Mouse (Mus musculus): Measurements from ENCODE around the gene Esyt1. TPM values are rescaled to one million over a fixed set of nuclear protein-coding genes. Genes with fewer than 3 reads are reported as not detected.
"Not testable (repeated sequence)": the region's sequence is repeated elsewhere in the genome, so short reads cannot be mapped to it uniquely, and the experiment has no call there.

Gene Esyt1
- polyA plus RNA-seq, 1 experiment from 2014 or later, result 19.1 TPM

- Histone ChIP-seq H3K4me3 (ENCODE audit: low read depth, low read length) (no peak overlapping the region), H3K27me3 (replicated peaks; ENCODE audit: control insufficient read depth, insufficient read depth, low read length) (no peaks in the 10 kb centered on the region), H3K9ac (ENCODE audit: low read depth, low read length) (no peak overlapping the region), H3K4me1 (replicated peaks; ENCODE audit: control insufficient read depth, insufficient read depth, low read length) (peaks cover 28% of the 10 kb centered on the region), H3K27ac (ENCODE audit: low read depth, low read length) (no peak overlapping the region), H3K36me3 (ENCODE audit: control insufficient read depth, insufficient read depth, low read length) (peaks cover 1% of the 10 kb centered on the region; the same call in 1 of the 2 replicates), H3K9me3 (ENCODE audit: control insufficient read depth, low read length) (no peaks in the 10 kb centered on the region), H3K4me2 (no peak overlapping the region)
- no peak for ATAC-seq (replicated peaks; ENCODE audit: low FRiP score)
- no peak for DNase-seq (ENCODE audit: low spot score)
- 61% methylated on average over 6 of the region's 6 CpGs for WGBS
Measured at GRCm38 (mm10) chr10:128496509-128497077, 29.1 kb downstream of the Esyt1 start.

DNA sequence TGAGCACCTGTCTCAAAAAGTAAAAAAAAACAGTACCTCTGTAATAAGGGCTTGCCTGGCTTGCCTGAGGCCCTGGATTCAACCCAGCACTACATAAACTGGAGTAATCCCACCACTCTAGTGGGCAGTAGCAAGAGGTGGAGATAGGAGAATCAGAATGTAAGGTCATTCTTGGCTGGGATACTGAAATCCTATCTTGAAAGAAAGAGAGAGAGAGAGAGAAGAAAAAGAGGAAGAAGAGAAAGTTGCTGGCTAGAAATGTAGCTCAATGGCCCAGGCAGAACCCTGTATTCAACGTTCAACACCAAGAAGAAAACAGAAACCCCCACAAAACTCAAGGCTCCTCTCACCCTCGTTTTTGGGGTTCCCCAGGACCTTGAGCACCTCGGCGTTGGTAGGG, 29.8 kb downstream of the Esyt1 start:
- H3K4me1 ChIP-seq (replicated peaks; ENCODE audit: control insufficient read depth, insufficient read depth, low read length), result peaks cover 33% of the 10 kb centered on the region
- H3K9me3 ChIP-seq (ENCODE audit: control insufficient read depth, low read length), result no peaks in the 10 kb centered on the region
- peak overlapping the region; percentile 22; the same call in 1 of the 2 replicates for H3K4me2 ChIP-seq
- H3K27me3 ChIP-seq (replicated peaks; ENCODE audit: control insufficient read depth, insufficient read depth, low read length), result no peaks in the 10 kb centered on the region
- no peak for ATAC-seq (replicated peaks; ENCODE audit: low FRiP score)
- DNase-seq (ENCODE audit: low spot score), result no peak
- WGBS, result 83% methylated on average over 4 of the region's 4 CpGs
- H3K27ac ChIP-seq (ENCODE audit: low read depth, low read length), result no peak overlapping the region
- no peak overlapping the region for H3K9ac ChIP-seq (ENCODE audit: low read depth, low read length)
- peaks cover 3% of the 10 kb centered on the region; the same call in 1 of the 2 replicates for H3K36me3 ChIP-seq (ENCODE audit: control insufficient read depth, insufficient read depth, low read length)
- H3K4me3 ChIP-seq (ENCODE audit: low read depth, low read length), result no peak overlapping the region

- no peak for DNase-seq (ENCODE audit: low spot score)
Measured at GRCm38 (mm10) chr10:128495270-128495669, 30.4 kb downstream of the Esyt1 start.

GRCm38 (mm10) chr10:128494667-128495245, 30.9 kb downstream of the Esyt1 start:
- H3K27me3 ChIP-seq (replicated peaks; ENCODE audit: control insufficient read depth, insufficient read depth, low read length), result no peaks in the 10 kb centered on the region
- DNase-seq (ENCODE audit: low spot score) (no peak), ATAC-seq (replicated peaks; ENCODE audit: low FRiP score) (no peak)

More at GRCm38 (mm10) chr10:128495270-128495669, 30.4 kb downstream of the Esyt1 start:
- Histone ChIP-seq H3K27ac (ENCODE audit: low read depth, low read length) (peak overlapping the region; percentile 89; the same call in 1 of the 2 replicates), H3K9me3 (ENCODE audit: control insufficient read depth, low read length) (no peaks in the 10 kb centered on the region), H3K4me1 (replicated peaks; ENCODE audit: control insufficient read depth, insufficient read depth, low read length) (peaks cover 35% of the 10 kb centered on the region), H3K4me2 (peak overlapping the region; percentile 78), H3K4me3 (ENCODE audit: low read depth, low read length) (peak overlapping the region; percentile 81), H3K9ac (ENCODE audit: low read depth, low read length) (peak overlapping the region; percentile 82), H3K27me3 (replicated peaks; ENCODE audit: control insufficient read depth, insufficient read depth, low read length) (no peaks in the 10 kb centered on the region), H3K36me3 (ENCODE audit: control insufficient read depth, insufficient read depth, low read length) (peaks cover 6% of the 10 kb centered on the region)
- ATAC-seq (replicated peaks; ENCODE audit: low FRiP score), result no peak
- 67% methylated on average over 2 of the region's 2 CpGs for WGBS

DNA sequence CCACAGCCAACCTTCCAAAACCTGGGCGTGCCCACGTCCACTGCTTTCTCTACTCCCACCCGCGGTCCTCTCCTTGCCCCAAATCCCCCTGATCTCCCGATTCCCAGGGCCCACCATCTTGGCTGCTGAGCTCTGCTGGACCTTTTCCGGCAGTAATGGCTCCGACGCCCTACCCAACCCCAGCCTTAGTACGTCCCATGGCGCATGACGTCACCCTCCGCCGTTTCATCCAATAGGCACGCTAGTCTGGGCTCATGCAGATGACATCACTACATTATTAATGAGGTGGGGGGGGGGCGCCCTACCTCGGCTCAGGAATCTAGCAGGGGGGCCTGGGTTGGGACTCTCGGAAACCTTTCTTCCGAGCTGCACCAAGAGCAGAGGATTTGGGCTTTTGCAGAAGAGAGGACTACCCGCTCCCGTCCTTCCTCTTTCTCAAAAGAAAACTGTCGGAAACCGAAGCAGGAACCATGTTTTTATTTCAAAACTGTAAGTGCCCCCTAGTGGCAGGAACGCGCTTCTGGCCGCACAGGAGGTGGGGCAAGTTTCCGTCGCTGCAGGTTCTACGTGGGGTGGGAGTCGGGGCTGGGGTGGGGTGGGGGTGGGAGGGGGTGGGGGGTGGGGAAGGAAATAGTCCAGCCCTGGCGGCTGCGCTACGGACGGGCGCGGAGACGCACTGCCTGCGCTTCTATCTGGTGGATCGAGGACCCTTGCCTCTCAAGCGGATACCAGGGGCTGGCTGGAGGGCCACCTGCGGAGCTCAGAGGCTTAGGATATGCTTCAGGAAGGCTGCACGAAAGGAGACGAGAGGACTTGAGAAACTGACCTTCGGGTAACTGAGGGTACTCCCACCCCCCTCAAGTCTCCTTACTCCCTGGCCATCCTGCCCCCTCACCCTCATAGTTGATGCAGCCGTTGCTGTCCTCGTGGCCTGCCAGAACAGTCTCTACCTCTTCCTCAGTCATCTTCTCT, 31.7 kb downstream of the Esyt1 start, which contains the start of gene Myl6:
Gene Myl6 (minus strand): TSS at position 451 of the 972 bp plus-strand sequence.
- Histone ChIP-seq H3K36me3 (ENCODE audit: control insufficient read depth, insufficient read depth, low read length) (peaks cover 16% of the 10 kb centered on the region), H3K4me2 (peak within 1 kb of the TSS; percentile 78), H3K9ac (ENCODE audit: low read depth, low read length) (peak within 1 kb of the TSS; percentile 82), H3K27me3 (replicated peaks; ENCODE audit: control insufficient read depth, insufficient read depth, low read length) (no peaks in the 10 kb centered on the region), H3K27ac (ENCODE audit: low read depth, low read length) (peak within 1 kb of the TSS; percentile 89), H3K9me3 (ENCODE audit: control insufficient read depth, low read length) (no peaks in the 10 kb centered on the region), H3K4me1 (replicated peaks; ENCODE audit: control insufficient read depth, insufficient read depth, low read length) (peaks cover 41% of the 10 kb centered on the region), H3K4me3 (ENCODE audit: low read depth, low read length) (peak within 1 kb of the TSS; percentile 81)
- DNase-seq (ENCODE audit: low spot score) (peak; percentile 96), ATAC-seq (replicated peaks; ENCODE audit: low FRiP score) (peak; percentile 89)
- under 1% methylated on average over 45 of the region's 45 CpGs for WGBS

More at GRCm38 (mm10) chr10:128494667-128495245, 30.9 kb downstream of the Esyt1 start:
- Histone ChIP-seq H3K9me3 (ENCODE audit: control insufficient read depth, low read length) (no peaks in the 10 kb centered on the region), H3K4me3 (ENCODE audit: low read depth, low read length) (peak overlapping the region; percentile 81), H3K36me3 (ENCODE audit: control insufficient read depth, insufficient read depth, low read length) (peaks cover 10% of the 10 kb centered on the region), H3K4me1 (replicated peaks; ENCODE audit: control insufficient read depth, insufficient read depth, low read length) (peaks cover 36% of the 10 kb centered on the region), H3K27ac (ENCODE audit: low read depth, low read length) (peak overlapping the region; percentile 89; the same call in 1 of the 2 replicates), H3K9ac (ENCODE audit: low read depth, low read length) (peak overlapping the region; percentile 82), H3K4me2 (peak overlapping the region; percentile 78)
- WGBS, result 45% methylated on average over 11 of the region's 11 CpGs

GRCm38 (mm10) chr10:128493319-128493694, 32.4 kb downstream of the Esyt1 start:
- Histone ChIP-seq H3K27me3 (replicated peaks; ENCODE audit: control insufficient read depth, insufficient read depth, low read length) (no peaks in the 10 kb centered on the region), H3K9ac (ENCODE audit: low read depth, low read length) (peak overlapping the region; percentile 82), H3K4me1 (replicated peaks; ENCODE audit: control insufficient read depth, insufficient read depth, low read length) (peaks cover 42% of the 10 kb centered on the region), H3K27ac (ENCODE audit: low read depth, low read length) (peak overlapping the region; percentile 89), H3K4me3 (ENCODE audit: low read depth, low read length) (peak overlapping the region; percentile 81), H3K4me2 (peak overlapping the region; percentile 78), H3K9me3 (ENCODE audit: control insufficient read depth, low read length) (no peaks in the 10 kb centered on the region), H3K36me3 (ENCODE audit: control insufficient read depth, insufficient read depth, low read length) (peaks cover 22% of the 10 kb centered on the region)
- 0% methylated on average over 12 of the region's 12 CpGs for WGBS
- no peak for DNase-seq (ENCODE audit: low spot score)
- peak; percentile 22 for ATAC-seq (replicated peaks; ENCODE audit: low FRiP score)

GRCm38 (mm10) chr10:128492633-128493311, 32.9 kb downstream of the Esyt1 start:
- peak overlapping the region; percentile 89 for H3K27ac ChIP-seq (ENCODE audit: low read depth, low read length)
- WGBS, result 28% methylated on average over 12 of the region's 12 CpGs
- H3K9me3 ChIP-seq (ENCODE audit: control insufficient read depth, low read length), result no peaks in the 10 kb centered on the region
- H3K4me1 ChIP-seq (replicated peaks; ENCODE audit: control insufficient read depth, insufficient read depth, low read length), result peaks cover 38% of the 10 kb centered on the region
- DNase-seq (ENCODE audit: low spot score), result peak; percentile 63
- no peaks in the 10 kb centered on the region for H3K27me3 ChIP-seq (replicated peaks; ENCODE audit: control insufficient read depth, insufficient read depth, low read length)
- H3K4me2 ChIP-seq, result peak overlapping the region; percentile 78
- peak overlapping the region; percentile 82 for H3K9ac ChIP-seq (ENCODE audit: low read depth, low read length)
- peak overlapping the region; percentile 81 for H3K4me3 ChIP-seq (ENCODE audit: low read depth, low read length)
- peak; percentile 62 for ATAC-seq (replicated peaks; ENCODE audit: low FRiP score)
- peaks cover 27% of the 10 kb centered on the region for H3K36me3 ChIP-seq (ENCODE audit: control insufficient read depth, insufficient read depth, low read length)

- Histone ChIP-seq H3K9ac (ENCODE audit: low read depth, low read length) (peak overlapping the region; percentile 82), H3K36me3 (ENCODE audit: control insufficient read depth, insufficient read depth, low read length) (peaks cover 34% of the 10 kb centered on the region), H3K4me2 (peak overlapping the region; percentile 78), H3K27ac (ENCODE audit: low read depth, low read length) (peak overlapping the region; percentile 89), H3K4me3 (ENCODE audit: low read depth, low read length) (peak overlapping the region; percentile 81), H3K4me1 (replicated peaks; ENCODE audit: control insufficient read depth, insufficient read depth, low read length) (peaks cover 36% of the 10 kb centered on the region)
- ATAC-seq (replicated peaks; ENCODE audit: low FRiP score); DNase-seq (ENCODE audit: low spot score); H3K27me3 ChIP-seq (replicated peaks; ENCODE audit: control insufficient read depth, insufficient read depth, low read length); H3K9me3 ChIP-seq (ENCODE audit: control insufficient read depth, low read length): not testable (repeated sequence)
- 63% methylated on average over 8 of the region's 8 CpGs for WGBS
Measured at GRCm38 (mm10) chr10:128492051-128492450, 33.6 kb downstream of the Esyt1 start.

All from liver, embryonic 11.5 days (tissue).